Mouse (Mus musculus): ENCODE results near the gene Atp8b3. TPM values are rescaled to one million over a fixed set of nuclear protein-coding genes. Genes with fewer than 3 reads are reported as not detected.

Gene Atp8b3
- polyA plus RNA-seq, 1 experiment from 2014 or later, result not detected

GRCm38 (mm10) chr10:80519287-80519686 is 19.6 kb downstream of the Atp8b3 start:
- peaks cover 77% of the 10 kb centered on the region for H3K27me3 ChIP-seq
- no peak overlapping the region for H3K4me3 ChIP-seq (replicated peaks)
- no peak overlapping the region for H3K9ac ChIP-seq
- H3K4me1 ChIP-seq (replicated peaks), result no peaks in the 10 kb centered on the region; the same call in 1 of the 2 replicates
- WGBS (ENCODE audit: insufficient replicate concordance), result 45% methylated on average over 2 of the region's 2 CpGs
- no peaks in the 10 kb centered on the region for H3K9me3 ChIP-seq (replicated peaks)
- no peak overlapping the region for H3K4me2 ChIP-seq
- ATAC-seq (ENCODE audit: insufficient read depth), result no peak
- H3K36me3 ChIP-seq (replicated peaks), result no peaks in the 10 kb centered on the region
- H3K27ac ChIP-seq (replicated peaks), result no peak overlapping the region

- ATAC-seq (ENCODE audit: insufficient read depth), result no peak
- Histone ChIP-seq H3K9me3 (replicated peaks) (no peaks in the 10 kb centered on the region), H3K27ac (replicated peaks) (no peak overlapping the region), H3K4me3 (replicated peaks) (no peak overlapping the region), H3K27me3 (peaks cover 96% of the 10 kb centered on the region), H3K4me1 (replicated peaks) (peaks cover 5% of the 10 kb centered on the region), H3K4me2 (no peak overlapping the region), H3K9ac (no peak overlapping the region), H3K36me3 (replicated peaks) (no peaks in the 10 kb centered on the region)
- 11% methylated on average over 19 of the region's 19 CpGs for WGBS (ENCODE audit: insufficient replicate concordance)
These were observed 25.2 kb downstream of the Atp8b3 start for GRCm38 (mm10) chr10:80513739-80514138.

- no peak for ATAC-seq (ENCODE audit: insufficient read depth)
- H3K4me2 ChIP-seq, result peak overlapping the region; percentile 78; the same call in 1 of the 2 replicates
- WGBS (ENCODE audit: insufficient replicate concordance), result 30% methylated on average over 10 of the region's 10 CpGs
- H3K36me3 ChIP-seq (replicated peaks), result no peaks in the 10 kb centered on the region
- no peak overlapping the region for H3K27ac ChIP-seq (replicated peaks)
- no peak overlapping the region for H3K9ac ChIP-seq
- H3K9me3 ChIP-seq (replicated peaks), result no peaks in the 10 kb centered on the region
- no peak overlapping the region for H3K4me3 ChIP-seq (replicated peaks)
- H3K27me3 ChIP-seq, result peaks cover 96% of the 10 kb centered on the region
- H3K4me1 ChIP-seq (replicated peaks), result peaks cover 12% of the 10 kb centered on the region
These were observed 28.7 kb downstream of the Atp8b3 start for GRCm38 (mm10) chr10:80510273-80510660.

- H3K9me3 ChIP-seq (replicated peaks), result no peaks in the 10 kb centered on the region
- peak overlapping the region; percentile 28; the same call in 1 of the 2 replicates for H3K9ac ChIP-seq
- no peak for ATAC-seq (ENCODE audit: insufficient read depth)
- peak overlapping the region; percentile 78 for H3K4me2 ChIP-seq
- no peak overlapping the region for H3K27ac ChIP-seq (replicated peaks)
- H3K27me3 ChIP-seq, result peaks cover 96% of the 10 kb centered on the region
- peak overlapping the region; percentile 51 for H3K4me3 ChIP-seq (replicated peaks)
- 8% methylated on average over 20 of the region's 20 CpGs for WGBS (ENCODE audit: insufficient replicate concordance)
- peaks cover 12% of the 10 kb centered on the region for H3K4me1 ChIP-seq (replicated peaks)
- H3K36me3 ChIP-seq (replicated peaks), result no peaks in the 10 kb centered on the region
These were observed 29.3 kb downstream of the Atp8b3 start for GRCm38 (mm10) chr10:80509412-80510272.

- no peak for ATAC-seq (ENCODE audit: insufficient read depth)
- no peak overlapping the region for H3K4me2 ChIP-seq
- no peak overlapping the region for H3K4me3 ChIP-seq (replicated peaks)
- peaks cover 95% of the 10 kb centered on the region for H3K27me3 ChIP-seq
- H3K36me3 ChIP-seq (replicated peaks), result no peaks in the 10 kb centered on the region
- under 1% methylated on average over 11 of the region's 11 CpGs for WGBS (ENCODE audit: insufficient replicate concordance)
- H3K9me3 ChIP-seq (replicated peaks), result no peaks in the 10 kb centered on the region
- H3K27ac ChIP-seq (replicated peaks), result no peak overlapping the region
- H3K4me1 ChIP-seq (replicated peaks), result peaks cover 20% of the 10 kb centered on the region
- H3K9ac ChIP-seq, result no peak overlapping the region
These were observed 32.7 kb downstream of the Atp8b3 start for GRCm38 (mm10) chr10:80506222-80506621.

- Histone ChIP-seq H3K4me1 (replicated peaks) (peaks cover 18% of the 10 kb centered on the region), H3K4me2 (no peak overlapping the region), H3K27ac (replicated peaks) (no peak overlapping the region), H3K27me3 (peaks cover 96% of the 10 kb centered on the region), H3K9ac (no peak overlapping the region), H3K4me3 (replicated peaks) (no peak overlapping the region), H3K36me3 (replicated peaks) (no peaks in the 10 kb centered on the region), H3K9me3 (replicated peaks) (no peaks in the 10 kb centered on the region)
- ATAC-seq (ENCODE audit: insufficient read depth), result no peak
- WGBS (ENCODE audit: insufficient replicate concordance), result 5% methylated on average over 9 of the region's 9 CpGs
These were observed 34.2 kb downstream of the Atp8b3 start for GRCm38 (mm10) chr10:80504724-80505123.

GRCm38 (mm10) chr10:80503599-80504220 is 35.2 kb downstream of the Atp8b3 start:
- Histone ChIP-seq H3K4me3 (replicated peaks) (no peak overlapping the region), H3K4me1 (replicated peaks) (peaks cover 15% of the 10 kb centered on the region), H3K4me2 (no peak overlapping the region), H3K27ac (replicated peaks) (no peak overlapping the region), H3K27me3 (peaks cover 96% of the 10 kb centered on the region), H3K9me3 (replicated peaks) (no peaks in the 10 kb centered on the region), H3K9ac (no peak overlapping the region), H3K36me3 (replicated peaks) (no peaks in the 10 kb centered on the region)
- 3% methylated on average over 27 of the region's 27 CpGs for WGBS (ENCODE audit: insufficient replicate concordance)
- ATAC-seq (ENCODE audit: insufficient read depth), result no peak

GRCm38 (mm10) chr10:80502819-80503314 is 36.1 kb downstream of the Atp8b3 start:
- WGBS (ENCODE audit: insufficient replicate concordance), result 6% methylated on average over 22 of the region's 22 CpGs
- Histone ChIP-seq H3K4me2 (no peak overlapping the region), H3K9ac (no peak overlapping the region), H3K27ac (replicated peaks) (no peak overlapping the region), H3K4me1 (replicated peaks) (peaks cover 15% of the 10 kb centered on the region), H3K9me3 (replicated peaks) (no peaks in the 10 kb centered on the region), H3K36me3 (replicated peaks) (no peaks in the 10 kb centered on the region), H3K4me3 (replicated peaks) (no peak overlapping the region), H3K27me3 (peaks cover 98% of the 10 kb centered on the region)
- ATAC-seq (ENCODE audit: insufficient read depth), result no peak

- peaks cover 98% of the 10 kb centered on the region for H3K27me3 ChIP-seq
- H3K36me3 ChIP-seq (replicated peaks), result no peaks in the 10 kb centered on the region
- H3K4me2 ChIP-seq, result no peak overlapping the region
- 4% methylated on average over 7 of the region's 7 CpGs for WGBS (ENCODE audit: insufficient replicate concordance)
- ATAC-seq (ENCODE audit: insufficient read depth), result no peak
- H3K4me1 ChIP-seq (replicated peaks), result peaks cover 14% of the 10 kb centered on the region
- H3K9me3 ChIP-seq (replicated peaks), result no peaks in the 10 kb centered on the region
- no peak overlapping the region for H3K27ac ChIP-seq (replicated peaks)
- H3K9ac ChIP-seq, result no peak overlapping the region
- H3K4me3 ChIP-seq (replicated peaks), result no peak overlapping the region
These were observed 36.6 kb downstream of the Atp8b3 start for GRCm38 (mm10) chr10:80502291-80502690.

GRCm38 (mm10) chr10:80496421-80496820 is 42.5 kb downstream of the Atp8b3 start:
- H3K36me3 ChIP-seq (replicated peaks), result no peaks in the 10 kb centered on the region
- H3K9ac ChIP-seq, result no peak overlapping the region
- no peak overlapping the region for H3K27ac ChIP-seq (replicated peaks)
- H3K4me2 ChIP-seq, result peak overlapping the region; percentile 58
- no peak for ATAC-seq (ENCODE audit: insufficient read depth)
- H3K9me3 ChIP-seq (replicated peaks), result no peaks in the 10 kb centered on the region
- H3K27me3 ChIP-seq, result peaks cover 100% of the 10 kb centered on the region
- no peak overlapping the region for H3K4me3 ChIP-seq (replicated peaks)
- WGBS (ENCODE audit: insufficient replicate concordance), result 2% methylated on average over 20 of the region's 20 CpGs
- peaks cover 22% of the 10 kb centered on the region for H3K4me1 ChIP-seq (replicated peaks)

- Histone ChIP-seq H3K9me3 (replicated peaks) (no peaks in the 10 kb centered on the region), H3K4me3 (replicated peaks) (peak overlapping the region; percentile 26; the same call in 1 of the 2 replicates), H3K4me1 (replicated peaks) (peaks cover 22% of the 10 kb centered on the region), H3K36me3 (replicated peaks) (no peaks in the 10 kb centered on the region), H3K9ac (no peak overlapping the region), H3K4me2 (peak overlapping the region; percentile 58), H3K27ac (replicated peaks) (no peak overlapping the region), H3K27me3 (peaks cover 100% of the 10 kb centered on the region)
- WGBS (ENCODE audit: insufficient replicate concordance), result under 1% methylated on average over 35 of the region's 35 CpGs
- ATAC-seq (ENCODE audit: insufficient read depth), result no peak
These were observed 43.0 kb downstream of the Atp8b3 start for GRCm38 (mm10) chr10:80495901-80496300.

All from liver, embryonic 15.5 days (tissue).